In the genomic region with DNA sequence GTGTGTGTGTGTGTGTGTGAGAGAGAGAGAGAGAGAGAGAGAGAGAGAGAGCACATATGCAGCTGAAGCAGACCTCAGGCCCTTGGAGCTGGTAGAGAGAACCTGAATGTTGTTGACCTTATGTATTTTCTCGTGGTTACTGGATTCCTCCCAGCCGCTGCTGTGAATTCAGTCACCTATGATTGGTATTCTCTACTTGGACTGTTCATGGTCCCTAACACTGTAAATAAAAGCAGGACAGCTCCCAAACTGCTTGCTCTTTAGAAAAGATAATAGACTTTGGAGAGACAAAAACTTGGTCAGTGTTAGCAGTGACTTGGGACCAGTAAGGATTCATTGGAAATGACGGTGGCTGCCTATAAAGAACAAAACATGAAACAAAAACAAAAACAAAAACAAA, we compare ENCODE assay signal across 24 mouse cellular contexts.
DNase-seq lines count a peak whose midpoint lies in the region; ATAC-seq and TF ChIP-seq lines count a peak whose summit lies in the region.
"Had no signal": no experiment of that assay in that cellular context is flagged by ENCODE, and none has a peak within 500 bp of the region (broad histone marks: within the 10 kb centered on the region; RNA-seq: fewer than 3 reads in every experiment).

No protein-coding gene starts in this region.

- peak overlapping the region; percentile 90; the same call in 1 of the 2 replicates for H3K27ac ChIP-seq in forebrain, embryonic 15.5 days (replicated peaks)
- H3K27ac ChIP-seq in forebrain, embryonic 10.5 days = no peak overlapping the region
- 0 out of 2 replicates have a peak overlapping the region, but pooled peaks have one; percentile 77 for H3K27ac ChIP-seq in layer of hippocampus, adult 2 months
- H3K27ac ChIP-seq: embryonic facial prominence, embryonic 12.5 days; heart, adult 2 months; heart, embryonic 10.5 days; heart, embryonic 13.5 days; intestine, embryonic 15.5 days had no signal

- H3K27me3 ChIP-seq in forebrain, embryonic 15.5 days = no peaks in the 10 kb centered on the region
- 0 out of 2 replicates have a peak, but pooled peaks cover 4% of the 10 kb centered on the region for H3K27me3 ChIP-seq in forebrain, embryonic 10.5 days (ENCODE audit: poor library complexity, severe bottlenecking)
- H3K27me3 ChIP-seq: embryonic facial prominence, embryonic 12.5 days; embryonic facial prominence, embryonic 15.5 days; heart, embryonic 13.5 days; intestine, embryonic 15.5 days had no signal

- no peak overlapping the region for H3K4me3 ChIP-seq in forebrain, embryonic 15.5 days
- no peak overlapping the region for H3K4me3 ChIP-seq in forebrain, embryonic 10.5 days
- H3K4me3 ChIP-seq in layer of hippocampus, adult 2 months = no peak overlapping the region
- H3K4me3 ChIP-seq: embryonic facial prominence, embryonic 12.5 days; embryonic facial prominence, embryonic 15.5 days; heart, adult 2 months; heart, embryonic 10.5 days; heart, embryonic 13.5 days; intestine, embryonic 15.5 days had no signal

- H3K4me2 ChIP-seq in forebrain, embryonic 15.5 days (replicated peaks) = no peak overlapping the region
- H3K4me2 ChIP-seq: embryonic facial prominence, embryonic 12.5 days; embryonic facial prominence, embryonic 15.5 days; heart, embryonic 13.5 days; hindbrain, embryonic 14.5 days; intestine, embryonic 15.5 days had no signal

- ATAC-seq in cerebellum, adult (ENCODE audit: insufficient number of reproducible peaks, low FRiP score, low TSS enrichment) = no peak
- no peak for ATAC-seq in forebrain, embryonic 15.5 days (replicated peaks)
- ATAC-seq: CD4-positive, CD25-positive, alpha-beta regulatory T cell, adult 4 months; intestine, embryonic 15.5 days had no signal

- H3K36me3 ChIP-seq in forebrain, embryonic 15.5 days = no peaks in the 10 kb centered on the region
- H3K36me3 ChIP-seq in forebrain, embryonic 10.5 days (replicated peaks) = no peaks in the 10 kb centered on the region
- H3K36me3 ChIP-seq: embryonic facial prominence, embryonic 12.5 days; embryonic facial prominence, embryonic 15.5 days; heart, embryonic 10.5 days; heart, embryonic 13.5 days; intestine, embryonic 15.5 days had no signal

- H3K4me1 ChIP-seq in forebrain, embryonic 15.5 days = peaks cover 61% of the 10 kb centered on the region
- H3K4me1 ChIP-seq in forebrain, embryonic 10.5 days = peaks cover 32% of the 10 kb centered on the region
- H3K4me1 ChIP-seq: intestine, embryonic 15.5 days had no signal

- H3K9me3 ChIP-seq in forebrain, embryonic 15.5 days = no peaks in the 10 kb centered on the region
- H3K9me3 ChIP-seq in forebrain, embryonic 10.5 days = no peaks in the 10 kb centered on the region
- H3K9me3 ChIP-seq: embryonic facial prominence, embryonic 12.5 days; embryonic facial prominence, embryonic 15.5 days; heart, embryonic 10.5 days; heart, embryonic 13.5 days; intestine, embryonic 15.5 days had no signal

- H3K9ac ChIP-seq in forebrain, embryonic 15.5 days (replicated peaks) = no peak overlapping the region
- H3K9ac ChIP-seq: embryonic facial prominence, embryonic 12.5 days; embryonic facial prominence, embryonic 15.5 days; heart, embryonic 13.5 days; hindbrain, embryonic 14.5 days; intestine, embryonic 15.5 days had no signal

- 57% methylated on average over 3 of the region's 3 CpGs for WGBS in forebrain, embryonic 15.5 days
- 83% methylated on average over 3 of the region's 3 CpGs for WGBS in forebrain, embryonic 10.5 days

- DNase-seq in cerebellum, postnatal 25 days = peak; percentile 39 to 43
- no peak for DNase-seq in forebrain, embryonic 10.5 days (ENCODE audit: extremely low spot score, low spot score)
- no peak for DNase-seq in layer of hippocampus, adult 2 months (ENCODE audit: low spot score in 2 of 2)
- DNase-seq in layer of hippocampus, adult 9-10 months (ENCODE audit: low spot score) = no peak
- DNase-seq: adrenal gland, adult 2 months; adrenal gland, postnatal 14 days; cerebellum, adult 11-12 months; cerebellum, adult 9-11 months; gastrocnemius, postnatal 10 days; gastrocnemius, postnatal 36 days; heart, adult 2 months; heart, postnatal 14 days; heart, postnatal 4 days; kidney, adult 11 months; kidney, adult 8-10 months had no signal

- no peak for TF ChIP-seq CTCF in layer of hippocampus, adult 2 months (conservative IDR thresholded peaks at IDR 0.05)

Comparison
In these comparisons a context has a peak if more than half of its experiments do, and no peak if none do; other contexts are left out.
1. DNase-seq: peak in cerebellum, postnatal 25 days (2 of 2); none in forebrain, embryonic 10.5 days (single experiment), layer of hippocampus, adult 2 months (0 of 2) and layer of hippocampus, adult 9-10 months (single experiment).